ENCODE assay signal across 8 mouse cellular contexts in genomic region chr4:46276851-46277581, GRCm38 (mm10).
DNase-seq lines count a peak whose midpoint lies in the region; ATAC-seq and TF ChIP-seq lines count a peak whose summit lies in the region.

No protein-coding gene starts in this region.

- no peak for TF ChIP-seq CTCF in heart, postnatal 0 days (IDR thresholded peaks at IDR 0.05; ENCODE audit: low read depth)

- no peak overlapping the region for H3K9ac ChIP-seq in forebrain, embryonic 15.5 days (replicated peaks)
- H3K9ac ChIP-seq in heart, postnatal 0 days (replicated peaks; ENCODE audit: low read depth, low read length), result no peak overlapping the region
- H3K9ac ChIP-seq in limb, embryonic 14.5 days (ENCODE audit: low read depth, low read length, severe bottlenecking), result no peak overlapping the region
- no peak overlapping the region for H3K9ac ChIP-seq in neural tube, embryonic 12.5 days

- H3K27ac ChIP-seq in forebrain, embryonic 10.5 days, result peak overlapping the region; percentile 62
- H3K27ac ChIP-seq in forebrain, embryonic 15.5 days (replicated peaks), result no peak overlapping the region
- H3K27ac ChIP-seq in heart, postnatal 0 days (ENCODE audit: low read depth), result peak overlapping the region; percentile 5; the same call in 1 of the 2 replicates
- H3K27ac ChIP-seq in limb, embryonic 14.5 days (replicated peaks; ENCODE audit: low read depth, low read length), result no peak overlapping the region
- no peak overlapping the region for H3K27ac ChIP-seq in neural tube, embryonic 12.5 days

- no peak overlapping the region for H3K4me2 ChIP-seq in forebrain, embryonic 15.5 days (replicated peaks)
- H3K4me2 ChIP-seq in heart, postnatal 0 days (ENCODE audit: low read depth, low read length), result no peak overlapping the region
- peak overlapping the region; percentile 29; the same call in 1 of the 2 replicates for H3K4me2 ChIP-seq in limb, embryonic 14.5 days (replicated peaks; ENCODE audit: low read depth, low read length, severe bottlenecking)
- peak overlapping the region; percentile 12; the same call in 1 of the 2 replicates for H3K4me2 ChIP-seq in neural tube, embryonic 12.5 days (replicated peaks)

- H3K9me3 ChIP-seq in forebrain, embryonic 10.5 days, result no peaks in the 10 kb centered on the region
- H3K9me3 ChIP-seq in forebrain, embryonic 15.5 days, result no peaks in the 10 kb centered on the region
- H3K9me3 ChIP-seq in heart, postnatal 0 days (replicated peaks; ENCODE audit: control insufficient read depth, low read length), result no peaks in the 10 kb centered on the region
- H3K9me3 ChIP-seq in limb, embryonic 14.5 days (ENCODE audit: control insufficient read depth, low read length), result no peaks in the 10 kb centered on the region
- H3K9me3 ChIP-seq in neural tube, embryonic 12.5 days, result no peaks in the 10 kb centered on the region

- H3K36me3 ChIP-seq in forebrain, embryonic 10.5 days (replicated peaks), result no peaks in the 10 kb centered on the region
- H3K36me3 ChIP-seq in forebrain, embryonic 15.5 days, result no peaks in the 10 kb centered on the region
- no peaks in the 10 kb centered on the region for H3K36me3 ChIP-seq in heart, postnatal 0 days (replicated peaks; ENCODE audit: control insufficient read depth, insufficient read depth, low read length)
- no peaks in the 10 kb centered on the region for H3K36me3 ChIP-seq in limb, embryonic 14.5 days (ENCODE audit: control insufficient read depth, insufficient read depth, low read length)
- H3K36me3 ChIP-seq in neural tube, embryonic 12.5 days, result no peaks in the 10 kb centered on the region

- H3K27me3 ChIP-seq in forebrain, embryonic 10.5 days (ENCODE audit: poor library complexity, severe bottlenecking), result peaks cover 96% of the 10 kb centered on the region
- H3K27me3 ChIP-seq in forebrain, embryonic 15.5 days, result 0 out of 2 replicates have a peak, but pooled peaks cover 4% of the 10 kb centered on the region
- 0 out of 2 replicates have a peak, but pooled peaks cover 3% of the 10 kb centered on the region for H3K27me3 ChIP-seq in heart, postnatal 0 days (ENCODE audit: control insufficient read depth, insufficient read depth, low read length)
- no peaks in the 10 kb centered on the region for H3K27me3 ChIP-seq in limb, embryonic 14.5 days (ENCODE audit: control insufficient read depth, insufficient read depth, low read length)
- H3K27me3 ChIP-seq in neural tube, embryonic 12.5 days (replicated peaks), result no peaks in the 10 kb centered on the region

- 5% methylated on average over 19 of the region's 19 CpGs for WGBS in forebrain, embryonic 10.5 days
- WGBS in forebrain, embryonic 15.5 days, result 5% methylated on average over 19 of the region's 19 CpGs
- 18% methylated on average over 19 of the region's 19 CpGs for WGBS in heart, postnatal 0 days
- WGBS in limb, embryonic 14.5 days, result 12% methylated on average over 19 of the region's 19 CpGs
- WGBS in neural tube, embryonic 12.5 days, result 20% methylated on average over 19 of the region's 19 CpGs

- no peak for TF ChIP-seq EP300 in heart, postnatal 0 days (IDR thresholded peaks at IDR 0.05; ENCODE audit: low read depth)

- no peak for TF ChIP-seq POLR2A in limb, embryonic 14.5 days (IDR thresholded peaks at IDR 0.05; ENCODE audit: borderline replicate concordance, extremely low read depth, insufficient read depth, insufficient read length)

- peak overlapping the region; percentile 28 for H3K4me3 ChIP-seq in forebrain, embryonic 10.5 days
- H3K4me3 ChIP-seq in forebrain, embryonic 15.5 days, result no peak overlapping the region
- H3K4me3 ChIP-seq in heart, postnatal 0 days (ENCODE audit: low read depth, low read length), result no peak overlapping the region
- H3K4me3 ChIP-seq in limb, embryonic 14.5 days (replicated peaks; ENCODE audit: low read length), result no peak overlapping the region
- H3K4me3 ChIP-seq in neural tube, embryonic 12.5 days, result no peak overlapping the region

- peaks cover 21% of the 10 kb centered on the region for H3K4me1 ChIP-seq in forebrain, embryonic 10.5 days
- no peaks in the 10 kb centered on the region for H3K4me1 ChIP-seq in forebrain, embryonic 15.5 days
- H3K4me1 ChIP-seq in heart, postnatal 0 days (ENCODE audit: control insufficient read depth, insufficient read depth), result peaks cover 6% of the 10 kb centered on the region
- H3K4me1 ChIP-seq in limb, embryonic 14.5 days (ENCODE audit: control insufficient read depth, insufficient read depth, low read length), result peaks cover 11% of the 10 kb centered on the region
- H3K4me1 ChIP-seq in neural tube, embryonic 12.5 days, result peaks cover 5% of the 10 kb centered on the region; the same call in 1 of the 2 replicates

- peak; percentile 50 for DNase-seq in forebrain, embryonic 10.5 days (ENCODE audit: extremely low spot score, low spot score)
- DNase-seq in ZHBTc4 (ENCODE audit: low read depth, low spot score), result peak; percentile 40
- DNase-seq in heart, postnatal 0 days (ENCODE audit: low spot score), result no peak
- DNase-seq in limb, embryonic 14.5 days (ENCODE audit: low spot score), result peak; percentile 41
- no peak for DNase-seq in right cerebral cortex, adult 18-20 months
- no peak for DNase-seq in cerebellum, adult 11-12 months

- ATAC-seq in forebrain, embryonic 15.5 days (replicated peaks), result no peak
- ATAC-seq in heart, postnatal 0 days (ENCODE audit: insufficient read depth, low read depth), result peak; percentile 41
- no peak for ATAC-seq in limb, embryonic 14.5 days (ENCODE audit: low FRiP score, low read depth)
- no peak for ATAC-seq in neural tube, embryonic 12.5 days (ENCODE audit: low FRiP score, low read depth)

Comparison
In these comparisons a context has a peak if more than half of its experiments do, and no peak if none do; other contexts are left out.
1. H3K27ac ChIP-seq: peak in forebrain, embryonic 10.5 days (single experiment) and heart, postnatal 0 days (single experiment); none in forebrain, embryonic 15.5 days (single experiment), limb, embryonic 14.5 days (single experiment) and neural tube, embryonic 12.5 days (single experiment).
2. DNase-seq: peak in forebrain, embryonic 10.5 days (single experiment), ZHBTc4 (single experiment) and limb, embryonic 14.5 days (single experiment); none in heart, postnatal 0 days (single experiment), right cerebral cortex, adult 18-20 months (single experiment) and cerebellum, adult 11-12 months (single experiment).
3. H3K4me2 ChIP-seq: peak in limb, embryonic 14.5 days (single experiment) and neural tube, embryonic 12.5 days (single experiment); none in forebrain, embryonic 15.5 days (single experiment) and heart, postnatal 0 days (single experiment).